Mouse (Mus musculus) CH12F3 (cell line): ENCODE data around the gene Abi3.
"Not testable (repeated sequence)": the region's sequence is repeated elsewhere in the genome, so short reads cannot be mapped to it uniquely, and the experiment has no call there.

Experiments used
- in situ Hi-C: fragments of 300-500 bp; cut with MboI; formaldehyde crosslinking; loops from 2 replicates; pipeline ENCODE4 v1.14.3; 2020; ENCODE audit warnings: low sequenced_read_pairs

Gene Abi3

GRCm38 (mm10) chr11:95842074-95842681 lies at the start of gene Abi3:
Abi3 (minus strand) TSS chr11:95842476.
- in situ Hi-C loops: no loop called here

GRCm38 (mm10) chr11:95890462-95891051 lies 48.3 kb upstream of the Abi3 start:
- in situ Hi-C loops: no loop called here

DNA sequence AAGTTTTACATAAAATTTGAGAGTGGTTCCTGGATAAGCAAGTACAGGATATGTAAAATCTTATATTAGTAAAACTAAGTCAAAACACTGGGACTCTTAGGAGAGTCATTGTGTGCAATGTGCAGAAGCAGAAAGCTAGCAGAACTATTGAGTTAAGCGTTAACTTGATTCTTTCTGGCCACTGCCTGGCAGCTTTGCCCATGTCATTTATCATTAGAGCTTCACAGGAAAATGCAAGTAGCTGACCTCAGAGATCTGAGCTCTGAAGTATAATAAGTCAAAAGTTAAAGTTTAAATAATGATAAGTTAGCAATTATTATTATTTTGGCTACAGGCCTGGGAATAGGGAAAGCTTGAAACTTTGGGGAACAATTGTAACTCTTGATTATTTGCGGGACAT lies 37.6 kb upstream of the Abi3 start:
- in situ Hi-C loops: not testable (repeated sequence)

GRCm38 (mm10) chr11:95876296-95876695 lies 34.0 kb upstream of the Abi3 start:
- in situ Hi-C loops: no loop called here

DNA sequence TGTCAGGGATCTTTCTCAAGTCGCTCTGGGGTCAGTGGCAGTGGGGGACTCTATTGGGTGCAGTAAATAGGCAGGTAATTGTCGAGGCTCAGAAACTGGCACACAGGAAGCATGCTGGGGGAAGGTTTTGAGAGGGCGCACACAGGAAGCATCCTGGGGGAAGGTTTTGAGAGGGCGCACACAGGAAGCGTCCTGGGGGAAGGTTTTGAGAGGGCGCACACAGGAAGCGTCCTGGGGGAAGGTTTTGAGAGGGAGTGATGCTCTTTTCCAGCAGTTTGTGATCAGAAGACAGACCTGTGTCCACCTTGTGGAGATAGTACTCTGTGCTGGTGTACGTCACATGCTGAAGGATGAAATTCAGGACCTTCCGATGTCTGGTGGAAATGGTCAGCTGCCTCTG lies 33.5 kb upstream of the Abi3 start:
- in situ Hi-C loops: no loop called here

DNA sequence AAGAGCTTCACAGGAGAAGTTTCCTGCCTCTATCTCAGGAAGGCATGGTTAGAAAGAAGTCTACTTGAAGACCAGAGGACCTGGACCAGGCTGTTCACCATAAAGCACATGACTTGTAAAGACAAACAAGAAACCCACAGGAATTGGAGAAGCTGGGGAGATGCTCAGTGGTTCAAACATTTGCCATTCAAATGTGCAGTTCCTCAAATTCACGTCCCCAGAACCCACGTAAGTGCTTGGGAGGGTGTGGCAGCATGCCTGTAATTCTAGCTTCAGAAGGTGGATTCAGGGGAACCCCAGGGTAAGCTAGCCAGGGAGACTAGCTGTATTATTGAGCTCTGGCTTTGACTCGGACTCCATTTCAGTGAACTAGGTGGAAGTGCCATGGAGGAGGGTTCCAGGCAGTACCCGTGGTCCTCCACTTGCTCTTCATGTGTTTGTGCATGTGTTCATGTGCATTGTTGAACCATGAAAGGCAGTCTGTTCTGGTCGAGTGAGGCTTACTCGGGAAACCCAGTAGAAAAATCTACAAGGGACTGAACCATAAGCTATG lies 27.7 kb upstream of the Abi3 start:
- in situ Hi-C loops: no loop called here

- in situ Hi-C loops: no loop called here
Observed at GRCm38 (mm10) chr11:95869442-95869841, 27.2 kb upstream of the Abi3 start.

GRCm38 (mm10) chr11:95861397-95861796 lies 19.1 kb upstream of the Abi3 start:
- in situ Hi-C loops: loop anchor here (5.0 kb wide), 1 partner anchor 34 kb away; no protein-coding TSS in a partner anchor

- in situ Hi-C loops: loop anchor here (5.0 kb wide), 1 partner anchor 33 kb away; no protein-coding TSS in a partner anchor
Observed at GRCm38 (mm10) chr11:95860071-95860490, 17.8 kb upstream of the Abi3 start.

DNA sequence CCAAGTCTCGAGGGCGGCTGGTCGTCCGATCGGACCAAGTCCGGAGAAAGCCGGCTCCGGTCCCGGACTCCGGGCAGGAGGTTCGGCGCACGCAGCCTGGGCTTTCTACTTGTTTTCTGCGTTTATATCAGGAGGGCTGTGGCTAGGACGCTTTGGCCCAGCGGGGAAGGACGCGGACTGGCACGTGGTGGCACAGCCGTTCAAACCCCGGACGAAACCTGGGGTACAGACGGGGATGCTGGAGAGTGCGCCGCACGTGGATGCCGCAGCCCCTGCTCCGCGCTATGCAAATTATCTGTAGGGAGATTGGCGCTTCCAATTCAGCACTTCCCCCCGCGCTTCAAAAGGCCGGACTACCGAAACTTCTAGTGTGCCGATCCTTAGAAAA lies 17.2 kb upstream of the Abi3 start:
- in situ Hi-C loops: no loop called here

- in situ Hi-C loops: no loop called here
Observed at GRCm38 (mm10) chr11:95858528-95859467, 16.5 kb upstream of the Abi3 start.

DNA sequence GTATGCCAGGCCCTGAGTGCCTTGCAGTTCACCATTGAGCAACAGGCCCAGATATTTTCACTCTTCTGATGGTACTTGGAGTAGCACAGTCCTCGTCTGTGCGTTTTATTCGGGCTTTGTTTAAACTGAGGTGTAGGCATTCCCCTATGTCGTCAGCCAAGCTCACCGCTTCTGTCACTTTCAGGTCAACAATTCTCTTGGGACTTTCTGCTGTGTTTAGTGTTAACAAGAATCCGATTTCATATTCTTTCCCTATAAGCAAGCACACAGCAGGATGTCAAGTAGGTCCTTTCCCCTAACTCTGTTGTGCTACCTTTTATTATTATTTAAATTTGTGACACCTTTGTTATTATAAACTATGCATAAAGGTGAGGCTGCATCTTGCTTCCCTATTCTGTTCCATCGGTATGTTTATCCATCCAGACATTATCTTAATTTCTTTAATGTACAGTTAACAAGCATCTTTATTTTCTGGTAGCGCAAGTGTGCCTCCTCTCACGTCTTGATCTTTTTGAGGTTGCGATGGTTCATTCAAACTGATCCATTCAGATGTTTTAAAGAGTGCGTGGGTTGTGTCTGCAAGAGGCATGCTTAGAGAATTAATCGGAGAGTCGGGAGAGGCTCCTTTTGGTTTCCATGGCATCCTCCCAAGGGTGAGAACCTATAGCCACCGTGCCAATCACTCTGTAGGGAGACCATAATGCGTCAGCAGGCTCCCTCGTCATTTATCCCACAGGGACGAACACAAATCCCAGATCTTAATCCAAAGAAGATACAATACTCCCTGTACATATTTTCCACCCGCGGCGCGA lies 15.6 kb upstream of the Abi3 start:
- in situ Hi-C loops: no loop called here

DNA sequence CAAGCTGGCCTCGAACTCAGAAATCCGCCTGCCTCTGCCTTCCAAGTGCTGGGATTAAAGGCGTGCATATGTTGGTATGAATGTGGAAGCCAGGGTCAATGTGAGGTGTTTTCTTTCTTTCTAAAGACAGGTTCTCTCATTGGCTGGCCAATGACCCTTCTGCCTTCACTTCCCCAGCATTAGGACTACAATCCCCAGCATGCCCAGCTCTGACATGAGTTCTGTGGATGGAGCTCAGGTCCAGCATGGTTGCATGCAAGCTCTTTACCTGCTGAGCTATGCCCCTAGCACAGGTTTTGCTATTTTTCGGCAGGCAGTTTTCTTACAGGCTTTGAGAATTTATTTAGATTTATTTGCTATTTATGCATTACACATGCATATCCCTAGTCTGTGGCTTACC lies 15.0 kb upstream of the Abi3 start:
- in situ Hi-C loops: no loop called here

- in situ Hi-C loops: no loop called here
Observed at GRCm38 (mm10) chr11:95853684-95854083, 11.4 kb upstream of the Abi3 start.

GRCm38 (mm10) chr11:95850898-95851297 lies 8.6 kb upstream of the Abi3 start:
- in situ Hi-C loops: no loop called here

DNA sequence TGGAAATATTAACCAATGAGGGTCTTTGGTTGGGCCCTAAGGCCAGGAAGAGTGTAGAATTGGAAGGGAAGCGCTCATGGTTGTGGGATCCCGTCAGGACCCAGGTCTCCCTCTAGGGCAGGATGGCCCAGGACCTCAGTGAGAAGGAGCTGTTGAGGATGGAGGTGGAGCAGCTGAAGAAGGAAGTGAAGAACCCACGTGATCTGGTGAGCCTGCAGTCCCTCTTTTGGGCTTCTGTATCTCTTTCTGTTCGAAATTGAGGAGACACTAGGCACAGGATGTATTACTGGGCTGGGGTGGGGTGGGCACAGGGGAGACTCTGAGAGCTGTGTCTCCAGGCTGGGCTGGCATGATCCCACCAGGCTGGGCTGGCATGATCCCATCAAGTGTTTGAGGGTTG lies 2.7 kb upstream of the Abi3 start:
- in situ Hi-C loops: no loop called here

GRCm38 (mm10) chr11:95843421-95843950 lies 1.2 kb upstream of the Abi3 start:
- in situ Hi-C loops: no loop called here

- in situ Hi-C loops: no loop called here
Observed at GRCm38 (mm10) chr11:95842953-95843352, 677 bp upstream of the Abi3 start.

DNA sequence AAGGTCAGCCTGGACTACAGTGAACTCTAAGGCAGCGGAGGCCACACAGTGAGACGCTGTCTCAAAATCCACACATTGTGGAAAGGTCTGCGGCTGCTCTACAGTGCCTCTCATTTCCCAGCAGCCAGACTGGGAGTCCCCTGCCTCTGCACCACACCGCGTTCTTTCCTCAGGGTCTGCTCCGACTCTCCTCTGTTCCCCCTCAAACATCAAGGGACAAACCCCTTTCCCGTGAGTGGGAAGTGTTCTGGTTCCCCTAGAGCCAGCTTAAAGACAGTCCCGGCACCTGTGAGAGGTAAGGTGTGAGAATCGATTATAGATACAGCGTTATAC lies 812 bp downstream of the Abi3 start:
- in situ Hi-C loops: no loop called here

GRCm38 (mm10) chr11:95840694-95841497 lies 1.4 kb downstream of the Abi3 start:
- in situ Hi-C loops: no loop called here
